Mouse (Mus musculus) lung, adult 2 months (tissue): ENCODE measurements at regions not wholly inside any gene's neighbourhood (a gene's known extent, or its start where the extent isn't known, plus 50 kb on each side); places are given as distances from the start of the nearest gene placed in this dataset.

Source experiments
- CTCF ChIP-seq: fragments of 200-500 bp; IDR thresholded peaks from 2 replicates; pipeline ENCODE4 v1.5.1; 2011; ENCODE audit warnings: mild to moderate bottlenecking, low read length, control low read depth; ENCODE audit not compliant: insufficient read depth
- POLR2A ChIP-seq: fragments of 200-500 bp; IDR thresholded peaks from 2 replicates; pipeline ENCODE4 v1.6.1; 2011; ENCODE audit warnings: low read depth, mild to moderate bottlenecking, control low read depth, low read length, borderline replicate concordance; ENCODE audit errors: extremely low read depth

DNA sequence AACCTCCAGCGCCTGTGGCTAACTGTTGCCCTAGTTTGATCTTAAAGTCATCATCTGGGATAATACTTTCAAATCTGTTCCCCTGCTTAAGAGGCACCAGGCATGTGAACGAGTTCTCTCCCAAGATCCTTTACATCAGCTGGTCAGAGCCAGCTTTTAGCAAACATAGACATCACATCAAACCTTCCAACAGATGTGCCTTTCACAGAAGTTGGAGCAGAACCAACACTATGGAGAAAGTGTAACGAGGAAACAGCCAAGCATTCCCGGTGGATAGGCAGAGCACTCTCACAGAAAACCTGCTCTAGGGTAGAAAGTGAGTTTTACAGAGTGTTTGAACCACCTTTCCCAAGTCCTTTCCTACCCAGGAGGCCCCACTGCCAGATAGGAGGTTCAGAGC, 244.7 kb upstream of the Thbs1 start:
- TF ChIP-seq CTCF (no peak), POLR2A (no peak)
